ENCODE assay signal across 9 mouse cellular contexts in genomic region chr8:93011439-93011838, GRCm38 (mm10). TPM values are rescaled to one million over a fixed set of nuclear protein-coding genes. Genes with fewer than 3 reads are reported as not detected.
DNase-seq lines count a peak whose midpoint lies in the region; ATAC-seq lines count a peak whose summit lies in the region.
"Had no signal": no experiment of that assay in that cellular context is flagged by ENCODE, and none has a peak within 500 bp of the region (broad histone marks: within the 10 kb centered on the region; RNA-seq: fewer than 3 reads in every experiment).

No protein-coding gene starts in this region.

- peak; percentile 40; the same call in 1 of the 2 replicates for ATAC-seq in intestine, embryonic 14.5 days (replicated peaks; ENCODE audit: low FRiP score, low TSS enrichment, low read depth)
- no peak for ATAC-seq in intestine, embryonic 15.5 days
- peak; percentile 93 for ATAC-seq in granulocyte monocyte progenitor cell, adult 5-6 weeks (replicated peaks; ENCODE audit: poor library complexity, severe bottlenecking)
- peak; percentile 82 for ATAC-seq in kidney, embryonic 14.5 days (ENCODE audit: low FRiP score, low TSS enrichment)
- peak; percentile 75 for ATAC-seq in limb, embryonic 13.5 days (ENCODE audit: low FRiP score, low read depth)
- peak; percentile 64; the same call in 1 of the 2 replicates for ATAC-seq in stomach, embryonic 16.5 days (ENCODE audit: insufficient read depth, low FRiP score)

- no peaks in the 10 kb centered on the region for H3K27me3 ChIP-seq in intestine, embryonic 14.5 days (replicated peaks; ENCODE audit: control insufficient read depth, insufficient read depth, low read length)
- H3K27me3 ChIP-seq in intestine, embryonic 15.5 days (replicated peaks), result no peaks in the 10 kb centered on the region
- no peaks in the 10 kb centered on the region for H3K27me3 ChIP-seq in kidney, embryonic 14.5 days (ENCODE audit: control insufficient read depth, insufficient read depth, low read length)
- no peaks in the 10 kb centered on the region for H3K27me3 ChIP-seq in limb, embryonic 13.5 days
- H3K27me3 ChIP-seq in stomach, embryonic 16.5 days (ENCODE audit: control insufficient read depth, insufficient read depth, low read length), result no peaks in the 10 kb centered on the region
- H3K27me3 ChIP-seq: stomach, embryonic 15.5 days had no signal

- no peak overlapping the region for H3K27ac ChIP-seq in intestine, embryonic 14.5 days (ENCODE audit: low read depth)
- H3K27ac ChIP-seq in intestine, embryonic 15.5 days, result no peak overlapping the region
- no peak overlapping the region for H3K27ac ChIP-seq in kidney, embryonic 14.5 days (ENCODE audit: low read depth, low read length)
- H3K27ac ChIP-seq in limb, embryonic 13.5 days, result no peak overlapping the region
- no peak overlapping the region for H3K27ac ChIP-seq in stomach, embryonic 16.5 days (ENCODE audit: low read length)
- H3K27ac ChIP-seq: stomach, embryonic 15.5 days had no signal

- 10% methylated on average over 9 of the region's 9 CpGs for WGBS in intestine, embryonic 14.5 days
- 8% methylated on average over 9 of the region's 9 CpGs for WGBS in intestine, embryonic 15.5 days
- 8% methylated on average over 9 of the region's 9 CpGs for WGBS in kidney, embryonic 14.5 days
- 10% methylated on average over 9 of the region's 9 CpGs for WGBS in limb, embryonic 13.5 days
- WGBS in stomach, embryonic 16.5 days, result 8% methylated on average over 9 of the region's 9 CpGs

- no peak overlapping the region for H3K4me2 ChIP-seq in intestine, embryonic 14.5 days (ENCODE audit: low read length)
- H3K4me2 ChIP-seq in intestine, embryonic 15.5 days (replicated peaks), result no peak overlapping the region
- H3K4me2 ChIP-seq in kidney, embryonic 14.5 days (replicated peaks; ENCODE audit: low read depth, low read length), result no peak overlapping the region
- H3K4me2 ChIP-seq in limb, embryonic 13.5 days (replicated peaks), result no peak overlapping the region
- H3K4me2 ChIP-seq in stomach, embryonic 16.5 days (ENCODE audit: low read depth, low read length), result no peak overlapping the region
- H3K4me2 ChIP-seq: stomach, embryonic 15.5 days had no signal

- H3K9ac ChIP-seq in intestine, embryonic 14.5 days (ENCODE audit: low read length), result no peak overlapping the region
- H3K9ac ChIP-seq in intestine, embryonic 15.5 days, result no peak overlapping the region
- no peak overlapping the region for H3K9ac ChIP-seq in kidney, embryonic 14.5 days (ENCODE audit: low read depth, low read length)
- no peak overlapping the region for H3K9ac ChIP-seq in limb, embryonic 13.5 days
- H3K9ac ChIP-seq in stomach, embryonic 16.5 days (ENCODE audit: low read length), result no peak overlapping the region
- H3K9ac ChIP-seq: stomach, embryonic 15.5 days had no signal

- H3K4me3 ChIP-seq in intestine, embryonic 14.5 days (ENCODE audit: low read depth, low read length), result no peak overlapping the region
- H3K4me3 ChIP-seq in intestine, embryonic 15.5 days (replicated peaks), result no peak overlapping the region
- no peak overlapping the region for H3K4me3 ChIP-seq in kidney, embryonic 14.5 days (ENCODE audit: low read length)
- H3K4me3 ChIP-seq in limb, embryonic 13.5 days, result no peak overlapping the region
- H3K4me3 ChIP-seq in stomach, embryonic 16.5 days (replicated peaks; ENCODE audit: low read length), result no peak overlapping the region
- H3K4me3 ChIP-seq: stomach, embryonic 15.5 days had no signal

- DNase-seq in intestine, embryonic 14.5 days (ENCODE audit: low spot score), result peak; percentile 96
- peak; percentile 91 for DNase-seq in embryo, embryonic 11 days
- DNase-seq in natural killer cell, adult 2 months (ENCODE audit: low spot score in 2 of 2), result peak; percentile 20 to 39

- H3K4me1 ChIP-seq in intestine, embryonic 14.5 days (replicated peaks; ENCODE audit: control insufficient read depth, insufficient read depth, low read length), result no peaks in the 10 kb centered on the region
- no peaks in the 10 kb centered on the region for H3K4me1 ChIP-seq in intestine, embryonic 15.5 days (replicated peaks)
- H3K4me1 ChIP-seq in kidney, embryonic 14.5 days (ENCODE audit: control insufficient read depth, insufficient read depth, low read length), result no peaks in the 10 kb centered on the region
- no peaks in the 10 kb centered on the region for H3K4me1 ChIP-seq in limb, embryonic 13.5 days
- no peaks in the 10 kb centered on the region for H3K4me1 ChIP-seq in stomach, embryonic 16.5 days (ENCODE audit: control insufficient read depth, insufficient read depth, low read length)
- H3K4me1 ChIP-seq: stomach, embryonic 15.5 days had no signal

- H3K36me3 ChIP-seq in intestine, embryonic 14.5 days (ENCODE audit: control insufficient read depth, insufficient read depth, low read length), result no peaks in the 10 kb centered on the region
- H3K36me3 ChIP-seq in intestine, embryonic 15.5 days, result no peaks in the 10 kb centered on the region
- no peaks in the 10 kb centered on the region for H3K36me3 ChIP-seq in kidney, embryonic 14.5 days (ENCODE audit: control insufficient read depth, insufficient read depth, low read length)
- no peaks in the 10 kb centered on the region for H3K36me3 ChIP-seq in limb, embryonic 13.5 days
- no peaks in the 10 kb centered on the region for H3K36me3 ChIP-seq in stomach, embryonic 16.5 days (ENCODE audit: control insufficient read depth, insufficient read depth, low read length)
- H3K36me3 ChIP-seq: stomach, embryonic 15.5 days had no signal

- H3K9me3 ChIP-seq in intestine, embryonic 14.5 days (ENCODE audit: control insufficient read depth, low read length), result no peaks in the 10 kb centered on the region
- no peaks in the 10 kb centered on the region for H3K9me3 ChIP-seq in intestine, embryonic 15.5 days
- no peaks in the 10 kb centered on the region for H3K9me3 ChIP-seq in kidney, embryonic 14.5 days (ENCODE audit: control insufficient read depth, low read length)
- H3K9me3 ChIP-seq in limb, embryonic 13.5 days, result no peaks in the 10 kb centered on the region
- no peaks in the 10 kb centered on the region for H3K9me3 ChIP-seq in stomach, embryonic 16.5 days (replicated peaks; ENCODE audit: control insufficient read depth, low read length)
- H3K9me3 ChIP-seq: stomach, embryonic 15.5 days had no signal

RNA-seq across cellular contexts. Expression of gene Ces1a, which starts 36.6 kb away (rescaled TPM):
- not detected in 2 replicates for polyA plus RNA-seq in intestine, embryonic 14.5 days (2014; fragmentation: Nextera tagmentation; extraction: Ambion mirVana)
- polyA plus RNA-seq in intestine, embryonic 15.5 days (2015; fragmentation: Nextera tagmentation; extraction: Ambion mirVana), result not detected in 2 replicates
- not detected in 2 replicates for total RNA-seq in granulocyte monocyte progenitor cell, adult 5-6 weeks (2014; fragmentation: Nextera tagmentation)
- not detected in 2 replicates for total RNA-seq in granulocyte monocyte progenitor cell, adult 5-6 weeks (2017)
- not detected in 2 replicates for polyA plus RNA-seq in kidney, embryonic 14.5 days (2014; fragmentation: Nextera tagmentation; extraction: Ambion mirVana)
- 0.09 TPM in 1 of 2 replicates, not detected in the other for polyA plus RNA-seq in limb, embryonic 13.5 days (2015; fragmentation: Nextera tagmentation; extraction: Ambion mirVana)
- not detected in 2 replicates for polyA plus RNA-seq in stomach, embryonic 16.5 days (2015; fragmentation: Nextera tagmentation; extraction: Ambion mirVana)
- polyA plus RNA-seq: stomach, embryonic 15.5 days had no signal

RNA-seq across cellular contexts. Expression of gene Slc6a2, which starts 51.6 kb away (rescaled TPM):
- 0.04 TPM in 1 of 2 replicates, not detected in the other for polyA plus RNA-seq in intestine, embryonic 14.5 days (2014; fragmentation: Nextera tagmentation; extraction: Ambion mirVana)
- 0.71 and 1.3 TPM in 2 replicates for polyA plus RNA-seq in intestine, embryonic 15.5 days (2015; fragmentation: Nextera tagmentation; extraction: Ambion mirVana)
- total RNA-seq in granulocyte monocyte progenitor cell, adult 5-6 weeks (2014; fragmentation: Nextera tagmentation), result not detected in 2 replicates
- total RNA-seq in granulocyte monocyte progenitor cell, adult 5-6 weeks (2017), result not detected in 2 replicates
- polyA plus RNA-seq in kidney, embryonic 14.5 days (2014; fragmentation: Nextera tagmentation; extraction: Ambion mirVana), result 0.03 TPM in 1 of 2 replicates, not detected in the other
- 0.03 and 0.04 TPM in 2 replicates for polyA plus RNA-seq in limb, embryonic 13.5 days (2015; fragmentation: Nextera tagmentation; extraction: Ambion mirVana)
- 0.17 and 0.25 TPM in 2 replicates for polyA plus RNA-seq in stomach, embryonic 16.5 days (2015; fragmentation: Nextera tagmentation; extraction: Ambion mirVana)

Comparison
In these comparisons a context has a peak if more than half of its experiments do, and no peak if none do; other contexts are left out.
1. DNase-seq: peak in every context shown above with its lines; median percentile 96 in intestine, embryonic 14.5 days; 91 in embryo, embryonic 11 days; 30 in natural killer cell, adult 2 months.